Comparison of ENCODE assay signal across 8 mouse cellular contexts in genomic region chr6:72537998-72538500, GRCm38 (mm10). TPM values are rescaled to one million over a fixed set of nuclear protein-coding genes. Genes with fewer than 3 reads are reported as not detected.
DNase-seq lines count a peak whose midpoint lies in the region; ATAC-seq and TF ChIP-seq lines count a peak whose summit lies in the region.

No protein-coding gene starts in this region.

- no peak overlapping the region for H3K27ac ChIP-seq in heart, embryonic 12.5 days (ENCODE audit: poor library complexity, severe bottlenecking)
- no peak overlapping the region for H3K27ac ChIP-seq in MEL (ENCODE audit: control insufficient read depth, low read depth, low read length)
- H3K27ac ChIP-seq in heart, embryonic 16.5 days (ENCODE audit: low read length), result 0 out of 2 replicates have a peak overlapping the region, but pooled peaks have one; percentile 3
- H3K27ac ChIP-seq in midbrain, embryonic 10.5 days (replicated peaks), result peak overlapping the region; percentile 86

- TF ChIP-seq EP300 in MEL (IDR thresholded peaks at IDR 0.05; ENCODE audit: low read depth in 1 of 2, low read length in 2 of 2), result no peak

- no peak for TF ChIP-seq POLR2A in MEL (IDR thresholded peaks at IDR 0.05; ENCODE audit: control insufficient read depth in 1 of 2, insufficient read depth in 1 of 2, low read depth in 1 of 2, low read length in 2 of 2, poor library complexity in 1 of 2)

- peak overlapping the region; percentile 63 for H3K4me3 ChIP-seq in heart, embryonic 12.5 days
- peak overlapping the region; percentile 65 to 75 for H3K4me3 ChIP-seq in MEL (ENCODE audit: control insufficient read depth in 1 of 2, insufficient read depth in 1 of 2, low read depth in 2 of 2, low read length in 2 of 2)
- H3K4me3 ChIP-seq in heart, embryonic 16.5 days (ENCODE audit: low read length), result peak overlapping the region; percentile 54
- peak overlapping the region; percentile 66 for H3K4me3 ChIP-seq in midbrain, embryonic 10.5 days

- H3K4me1 ChIP-seq in heart, embryonic 12.5 days (replicated peaks), result peaks cover 16% of the 10 kb centered on the region
- H3K4me1 ChIP-seq in MEL (ENCODE audit: control insufficient read depth in 1 of 2, insufficient read depth in 2 of 2, low read length in 2 of 2), result peaks cover 0 to 17% of the 10 kb centered on the region in 2 experiments; a peak in 2 of 4 replicates
- H3K4me1 ChIP-seq in heart, embryonic 16.5 days (ENCODE audit: control insufficient read depth, insufficient read depth, low read length), result peaks cover 13% of the 10 kb centered on the region
- H3K4me1 ChIP-seq in midbrain, embryonic 10.5 days, result peaks cover 24% of the 10 kb centered on the region

- peak overlapping the region; percentile 83 for H3K4me2 ChIP-seq in heart, embryonic 12.5 days
- H3K4me2 ChIP-seq in heart, embryonic 16.5 days (ENCODE audit: low read depth, low read length), result peak overlapping the region; percentile 59

- no peak for TF ChIP-seq CTCF in MEL (IDR thresholded peaks at IDR 0.05 in 2 of 3, conservative IDR thresholded peaks at IDR 0.05 in 1 of 3; ENCODE audit: control insufficient read depth in 1 of 3, insufficient read depth in 1 of 3, low read depth in 2 of 3, low read length in 3 of 3, poor library complexity in 1 of 3, severe bottlenecking in 1 of 3)

- no peaks in the 10 kb centered on the region for H3K27me3 ChIP-seq in heart, embryonic 12.5 days (replicated peaks)
- H3K27me3 ChIP-seq in MEL (ENCODE audit: control insufficient read depth in 1 of 2, insufficient read depth in 2 of 2, low read length in 2 of 2), result no peaks in the 10 kb centered on the region
- no peaks in the 10 kb centered on the region for H3K27me3 ChIP-seq in heart, embryonic 16.5 days (ENCODE audit: control insufficient read depth, insufficient read depth, low read length)
- H3K27me3 ChIP-seq in midbrain, embryonic 10.5 days (ENCODE audit: low read depth, poor library complexity, severe bottlenecking), result no peaks in the 10 kb centered on the region

- no peaks in the 10 kb centered on the region for H3K9me3 ChIP-seq in heart, embryonic 12.5 days (replicated peaks)
- H3K9me3 ChIP-seq in MEL (replicated peaks; ENCODE audit: insufficient read depth, low read length), result no peaks in the 10 kb centered on the region
- no peaks in the 10 kb centered on the region for H3K9me3 ChIP-seq in heart, embryonic 16.5 days (replicated peaks; ENCODE audit: control insufficient read depth, low read length)
- no peaks in the 10 kb centered on the region for H3K9me3 ChIP-seq in midbrain, embryonic 10.5 days (replicated peaks)

- WGBS in heart, embryonic 12.5 days, result 45% methylated on average over 10 of the region's 10 CpGs
- WGBS in heart, embryonic 16.5 days, result 48% methylated on average over 10 of the region's 10 CpGs
- WGBS in midbrain, embryonic 10.5 days, result 49% methylated on average over 10 of the region's 10 CpGs

- no peak for ATAC-seq in heart, embryonic 12.5 days (ENCODE audit: insufficient number of reproducible peaks, low FRiP score)
- ATAC-seq in heart, embryonic 16.5 days (replicated peaks; ENCODE audit: extremely low read depth, insufficient read depth, low FRiP score), result peak; percentile 4; the same call in 1 of the 2 replicates
- ATAC-seq in monocyte, adult 5-6 weeks (replicated peaks; ENCODE audit: insufficient number of reproducible peaks, low FRiP score, low TSS enrichment, poor library complexity, severe bottlenecking), result no peak

- H3K79me2 ChIP-seq in MEL (ENCODE audit: control insufficient read depth, insufficient read depth, low read length, poor library complexity), result no peaks in the 10 kb centered on the region; the same call in 1 of the 2 replicates

- no peak for DNase-seq in heart, adult 8-10 months (ENCODE audit: low spot score)
- DNase-seq in MEL (ENCODE audit: low read depth, low spot score), result peak; percentile 43
- no peak for DNase-seq in midbrain, embryonic 10.5 days (ENCODE audit: low spot score)
- DNase-seq in gastrocnemius, adult 8-10 months (ENCODE audit: low spot score in 2 of 2), result no peak
- DNase-seq in testis, postnatal 10 days (ENCODE audit: low spot score), result no peak

- TF ChIP-seq RAD21 in MEL (IDR thresholded peaks at IDR 0.05; ENCODE audit: low read depth, low read length), result no peak

- H3K36me3 ChIP-seq in heart, embryonic 12.5 days, result no peaks in the 10 kb centered on the region
- peaks cover 0 to 13% of the 10 kb centered on the region in 2 experiments; a peak in 2 of 4 replicates for H3K36me3 ChIP-seq in MEL (ENCODE audit: control insufficient read depth in 1 of 2, insufficient read depth in 2 of 2, low read length in 2 of 2)
- no peaks in the 10 kb centered on the region for H3K36me3 ChIP-seq in heart, embryonic 16.5 days (ENCODE audit: control insufficient read depth, insufficient read depth)
- no peaks in the 10 kb centered on the region for H3K36me3 ChIP-seq in midbrain, embryonic 10.5 days

- H3K9ac ChIP-seq in heart, embryonic 12.5 days, result peak overlapping the region; percentile 72
- H3K9ac ChIP-seq in MEL (ENCODE audit: control insufficient read depth, low read depth, low read length, poor library complexity, severe bottlenecking), result peak overlapping the region; percentile 74
- H3K9ac ChIP-seq in heart, embryonic 16.5 days (ENCODE audit: low read length), result peak overlapping the region; percentile 61

TF ChIP-seq in MEL, 35 proteins besides CTCF, POLR2A, EP300 and RAD21:
- no peak for TF ChIP-seq SIN3A (IDR thresholded peaks at IDR 0.05; ENCODE audit: low read length)
- no peak for TF ChIP-seq POLR2AphosphoS2 (IDR thresholded peaks at IDR 0.05; ENCODE audit: low read length)
- no peak for TF ChIP-seq MAZ (IDR thresholded peaks at IDR 0.05; ENCODE audit: low read depth, low read length)
- no peak for TF ChIP-seq GABPA (IDR thresholded peaks at IDR 0.05; ENCODE audit: low read depth, low read length)
- TF ChIP-seq NRF1 (IDR thresholded peaks at IDR 0.05; ENCODE audit: insufficient read depth, low read depth, low read length, poor library complexity, severe bottlenecking), result no peak
- TF ChIP-seq USF1 (IDR thresholded peaks at IDR 0.05; ENCODE audit: low read depth, low read length), result no peak
- TF ChIP-seq BHLHE40 (IDR thresholded peaks at IDR 0.05; ENCODE audit: borderline replicate concordance, low read depth, low read length), result no peak
- TF ChIP-seq E2F4 (IDR thresholded peaks at IDR 0.05; ENCODE audit: borderline replicate concordance, low read depth, low read length), result no peak
- no peak for TF ChIP-seq TBP (IDR thresholded peaks at IDR 0.05; ENCODE audit: low read depth, low read length)

RNA-seq across cellular contexts. Expression of gene Capg, which starts 6.1 kb away (rescaled TPM):
- 22.5 and 24.7 TPM in 2 replicates for polyA plus RNA-seq in heart, embryonic 12.5 days (2016; fragmentation: Nextera tagmentation; extraction: Ambion mirVana)
- 10 to 100 TPM in 1 of 4 experiments, 1 to 10 TPM in 3; 7.5 to 11.8 (median 9.2) TPM for total RNA-seq in heart, adult 8-10 months (2022)
- total RNA-seq in MEL (2012; rRNA removed), result 222 and 241 TPM in 2 replicates
- 100 to 1,000 TPM in 1 of 2 experiments, not detected in 1; 283 TPM for polyA plus RNA-seq in MEL (2012; ENCODE audit: insufficient read depth in 1 of 2, insufficient read length in 2 of 2, low read depth in 1 of 2, low replicate concordance in 2 of 2, missing spikeins in 1 of 2)
- 32.3 and 32.8 TPM in 2 replicates for polyA plus RNA-seq in heart, embryonic 16.5 days (2015; fragmentation: Nextera tagmentation; extraction: Ambion mirVana)
- polyA plus RNA-seq in midbrain, embryonic 10.5 days (2016; fragmentation: Nextera tagmentation; extraction: Ambion mirVana), result 9.7 and 11.1 TPM in 2 replicates
- total RNA-seq in monocyte, adult 5-6 weeks (2017), result 54.4 to 71.6 TPM (median 54.8 TPM) in 3 replicates
- total RNA-seq in gastrocnemius, adult 8-10 months (2022), result 10 to 100 TPM in 1 of 4 experiments, 1 to 10 TPM in 3; 8.5 to 12.4 (median 9.0) TPM

RNA-seq across cellular contexts. Expression of gene Sh2d6, which starts 16.5 kb away (rescaled TPM):
- polyA plus RNA-seq in heart, embryonic 12.5 days (2016; fragmentation: Nextera tagmentation; extraction: Ambion mirVana), result not detected in 2 replicates
- total RNA-seq in heart, adult 8-10 months (2022), result not detected
- total RNA-seq in MEL (2012; rRNA removed), result not detected in 2 replicates
- under 1 TPM in 1 of 2 experiments, not detected in 1; 0.17 TPM for polyA plus RNA-seq in MEL (2012; ENCODE audit: insufficient read depth in 1 of 2, insufficient read length in 2 of 2, low read depth in 1 of 2, low replicate concordance in 2 of 2, missing spikeins in 1 of 2)
- 0.16 TPM in 1 of 2 replicates, not detected in the other for polyA plus RNA-seq in heart, embryonic 16.5 days (2015; fragmentation: Nextera tagmentation; extraction: Ambion mirVana)
- polyA plus RNA-seq in midbrain, embryonic 10.5 days (2016; fragmentation: Nextera tagmentation; extraction: Ambion mirVana), result 0.23 and 0.39 TPM in 2 replicates
- total RNA-seq in monocyte, adult 5-6 weeks (2017), result 0.75 TPM in 1 of 3 replicates, not detected in the others
- total RNA-seq in gastrocnemius, adult 8-10 months (2022), result under 1 TPM; 0.29 to 0.61 (median 0.40) TPM

Comparison
In these comparisons a context has a peak if more than half of its experiments do, and no peak if none do; other contexts are left out.
1. H3K27ac ChIP-seq: peak in heart, embryonic 16.5 days (single experiment) and midbrain, embryonic 10.5 days (single experiment); none in heart, embryonic 12.5 days (single experiment) and MEL (single experiment).
2. Peak in every context shown above with its lines, with median percentiles within 50 percentile points of each other: H3K4me3 ChIP-seq and H3K9ac ChIP-seq.